Mouse (Mus musculus) right cerebral cortex, postnatal 36 days (tissue): Measurements from ENCODE around the gene Slc51a.
A peak's percentile ranks its signal among the peaks of the same experiment; 100 is the strongest.

Experiments used
- DNase-seq, 2 experiments: peaks; one replicate each; pipeline ENCODE4 v3.0.0; 2022; ENCODE audit warnings: low spot score in 2 of 2, mixed read lengths in 1 of 2

Slc51a gene

GRCm38 (mm10) chr16:32487234-32488111 lies at the start of gene Slc51a:
Slc51a (minus strand) TSS chr16:32487879.
- DNase-seq = no peak

DNA sequence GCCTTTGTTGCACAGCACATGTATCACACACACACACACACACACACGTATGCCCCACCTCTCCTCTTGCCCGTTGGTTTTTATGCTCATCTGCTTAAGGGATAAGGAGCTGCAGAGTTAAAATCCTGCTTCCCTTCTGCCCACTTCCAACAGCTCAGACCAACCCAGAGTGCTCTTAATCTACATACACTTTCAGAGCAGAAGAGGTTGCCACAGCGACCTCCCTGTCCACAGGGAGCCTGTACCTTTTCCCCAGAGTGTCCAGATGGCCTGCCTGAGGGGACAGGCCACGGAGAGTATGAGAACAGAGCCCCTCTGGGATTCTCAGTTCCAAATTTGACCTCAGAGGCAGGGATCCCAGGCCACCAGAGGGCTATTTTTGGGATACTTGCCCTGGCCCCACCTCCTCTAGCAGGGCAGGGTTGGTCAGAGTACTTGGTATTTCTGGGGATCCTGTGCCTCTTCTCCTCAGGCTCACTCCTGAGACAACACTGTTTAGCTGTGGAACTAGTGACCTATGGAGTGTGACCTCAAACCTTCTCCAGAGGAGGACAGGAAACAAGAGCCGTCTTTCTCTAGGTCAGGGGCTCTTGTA lies 47.6 kb upstream of the Slc51a start:
- no peak for DNase-seq

DNA sequence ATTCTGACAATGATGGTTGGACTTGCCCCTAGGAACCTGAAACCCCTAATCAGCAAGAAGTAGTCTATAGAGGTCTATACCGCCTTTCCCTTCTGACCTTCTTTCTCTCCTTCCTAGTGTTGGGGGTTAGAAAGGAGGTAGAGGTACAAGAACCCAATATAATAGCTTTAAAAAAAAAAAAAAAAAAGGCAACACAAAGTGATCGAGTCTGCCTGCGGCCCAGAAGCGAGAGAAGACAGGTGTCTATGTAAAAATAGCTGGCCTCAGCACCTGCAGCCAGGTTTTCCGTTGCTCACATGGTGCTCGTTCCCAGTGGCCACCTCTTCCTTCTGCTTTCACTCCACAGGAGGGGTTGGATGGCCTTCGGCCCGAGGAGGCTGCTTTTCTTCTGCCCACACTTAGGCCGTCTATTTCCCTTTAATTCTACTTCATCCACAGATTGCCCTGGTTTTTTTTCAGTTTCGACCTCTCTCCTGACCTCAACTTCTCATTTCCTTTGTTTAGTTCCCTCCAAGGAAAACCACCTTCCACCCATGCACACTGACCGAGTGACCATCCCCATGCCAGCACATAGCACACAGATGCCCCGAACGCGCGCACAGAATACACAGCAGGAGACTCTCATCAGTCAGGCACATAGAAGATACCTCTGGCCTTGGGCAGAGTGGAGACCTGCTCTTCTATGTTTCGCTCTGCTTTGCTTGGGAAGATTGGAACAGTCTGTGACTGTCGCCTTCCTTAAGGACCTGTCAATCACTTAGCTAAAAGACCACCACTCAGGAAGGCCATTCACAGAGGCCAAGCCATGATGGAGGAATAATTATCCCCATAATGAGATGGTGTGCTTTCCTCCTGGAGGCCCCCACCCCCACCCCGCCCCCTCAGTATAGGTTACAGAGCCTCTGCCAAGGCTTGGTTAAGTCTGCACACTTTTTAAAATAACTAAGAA lies 45.5 kb upstream of the Slc51a start:
- DNase-seq = no peak

DNA sequence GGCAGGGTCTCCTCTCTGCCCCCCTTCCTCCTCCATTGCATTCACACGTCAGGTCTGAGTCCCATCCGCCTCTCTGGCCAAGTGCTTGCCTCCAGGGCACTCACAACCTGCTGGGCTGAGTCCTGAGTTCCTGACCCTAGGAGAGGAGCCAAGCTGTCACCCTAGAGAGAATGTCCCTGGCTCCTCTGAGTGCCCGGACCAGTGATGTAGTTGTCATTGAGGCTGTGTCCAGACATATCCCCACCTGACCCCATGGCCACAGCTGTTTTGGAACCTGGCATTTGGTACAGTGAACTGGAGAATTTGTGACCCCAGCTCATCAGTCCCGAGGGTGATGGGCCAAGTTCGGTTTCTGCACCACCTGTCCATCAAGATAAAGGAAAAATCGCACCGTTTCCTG lies 39.2 kb upstream of the Slc51a start:
- no peak for DNase-seq

- no peak for DNase-seq
These were observed 36.6 kb upstream of the Slc51a start for GRCm38 (mm10) chr16:32524244-32524615.

GRCm38 (mm10) chr16:32523462-32524243 lies 36.0 kb upstream of the Slc51a start:
- DNase-seq = no peak

- DNase-seq = no peak
These were observed 35.0 kb upstream of the Slc51a start for GRCm38 (mm10) chr16:32522578-32523194.

DNA sequence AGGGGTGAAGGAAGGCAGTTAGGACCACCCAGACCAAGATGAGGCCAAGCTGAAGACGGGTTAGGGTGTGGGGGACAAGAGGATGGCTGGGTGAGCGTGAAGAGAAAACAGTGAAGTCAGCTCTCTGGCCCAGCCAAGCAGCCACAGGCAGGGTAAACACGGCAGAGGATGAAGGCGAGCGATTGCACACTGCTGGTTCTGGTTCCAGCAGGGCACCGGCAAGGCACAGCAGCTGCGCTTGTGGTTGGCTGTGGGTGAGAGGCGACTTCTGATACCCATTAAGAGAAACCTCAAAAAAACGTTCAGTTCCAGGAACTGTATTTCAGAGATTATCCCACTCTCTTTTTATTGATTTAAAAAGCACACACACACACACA lies 32.7 kb upstream of the Slc51a start:
- no peak for DNase-seq

GRCm38 (mm10) chr16:32519656-32520371 lies 32.1 kb upstream of the Slc51a start:
- DNase-seq = no peak

- DNase-seq = no peak
These were observed 30.3 kb upstream of the Slc51a start for GRCm38 (mm10) chr16:32517785-32518481.

GRCm38 (mm10) chr16:32516006-32516962 lies 28.6 kb upstream of the Slc51a start:
- peak; percentile 83 to 86 for DNase-seq

DNA sequence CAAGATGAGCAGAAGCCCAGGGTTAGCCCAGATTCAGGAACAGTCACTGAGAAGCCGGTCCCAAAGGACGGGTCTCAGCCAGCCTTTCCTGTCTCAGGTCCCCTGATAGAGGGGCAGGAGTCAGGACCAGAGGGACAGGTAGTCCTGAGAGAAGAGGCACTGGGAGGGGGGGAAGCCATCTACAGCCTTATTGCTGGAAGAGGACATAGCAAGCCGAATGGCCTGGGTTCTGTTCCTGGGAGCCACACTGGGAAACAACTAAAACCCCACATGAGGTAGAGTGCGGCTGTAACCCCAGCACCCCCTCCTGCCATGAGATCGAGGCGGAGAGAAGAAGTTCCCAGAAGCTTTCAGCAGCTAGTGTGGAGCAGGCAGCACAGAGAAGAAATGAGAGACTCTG lies 26.3 kb upstream of the Slc51a start:
- DNase-seq = no peak

DNA sequence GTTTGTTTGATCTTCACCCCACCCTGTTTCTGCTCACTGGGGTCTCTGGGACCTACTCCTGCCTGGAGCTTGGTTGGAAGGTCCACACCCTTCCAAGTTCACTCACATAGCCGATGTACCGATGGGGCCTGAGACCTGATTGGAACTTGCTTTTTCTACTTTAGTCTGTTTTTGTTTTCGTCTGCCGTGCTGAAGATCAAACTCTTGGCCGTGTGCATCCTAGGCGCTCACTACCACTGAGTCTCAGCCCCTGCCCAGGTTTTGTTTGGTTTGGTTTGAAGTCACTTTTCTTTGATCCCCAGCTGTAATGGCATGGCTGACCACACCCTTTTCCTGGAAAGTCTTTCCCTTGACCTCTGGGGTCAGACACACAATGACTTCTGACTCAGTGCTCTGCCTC lies 25.7 kb upstream of the Slc51a start:
- no peak for DNase-seq

DNA sequence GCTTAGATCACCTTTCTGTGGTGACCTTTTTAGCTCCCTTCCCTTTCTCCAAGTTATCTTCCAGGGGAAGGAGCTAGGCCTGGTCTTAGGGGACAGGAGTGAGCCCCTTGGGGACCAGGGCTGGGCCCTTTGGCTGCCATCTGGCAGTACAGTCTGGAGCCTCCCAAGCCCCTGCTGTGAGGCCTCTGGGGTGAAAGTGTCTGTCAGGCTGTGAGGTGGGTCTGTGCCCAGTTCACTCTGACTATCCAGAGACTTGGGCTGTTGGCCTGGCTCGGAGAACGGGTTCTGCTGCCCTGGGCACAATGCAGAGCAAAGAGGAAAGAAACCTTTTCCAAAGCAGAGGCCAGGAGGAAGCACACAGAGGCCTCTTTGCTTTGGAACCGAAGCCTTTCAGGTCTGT lies 25.2 kb upstream of the Slc51a start:
- no peak for DNase-seq

- no peak for DNase-seq
These were observed 24.3 kb upstream of the Slc51a start for GRCm38 (mm10) chr16:32511827-32512490.

- no peak for DNase-seq
These were observed 23.7 kb upstream of the Slc51a start for GRCm38 (mm10) chr16:32511338-32511734.

DNA sequence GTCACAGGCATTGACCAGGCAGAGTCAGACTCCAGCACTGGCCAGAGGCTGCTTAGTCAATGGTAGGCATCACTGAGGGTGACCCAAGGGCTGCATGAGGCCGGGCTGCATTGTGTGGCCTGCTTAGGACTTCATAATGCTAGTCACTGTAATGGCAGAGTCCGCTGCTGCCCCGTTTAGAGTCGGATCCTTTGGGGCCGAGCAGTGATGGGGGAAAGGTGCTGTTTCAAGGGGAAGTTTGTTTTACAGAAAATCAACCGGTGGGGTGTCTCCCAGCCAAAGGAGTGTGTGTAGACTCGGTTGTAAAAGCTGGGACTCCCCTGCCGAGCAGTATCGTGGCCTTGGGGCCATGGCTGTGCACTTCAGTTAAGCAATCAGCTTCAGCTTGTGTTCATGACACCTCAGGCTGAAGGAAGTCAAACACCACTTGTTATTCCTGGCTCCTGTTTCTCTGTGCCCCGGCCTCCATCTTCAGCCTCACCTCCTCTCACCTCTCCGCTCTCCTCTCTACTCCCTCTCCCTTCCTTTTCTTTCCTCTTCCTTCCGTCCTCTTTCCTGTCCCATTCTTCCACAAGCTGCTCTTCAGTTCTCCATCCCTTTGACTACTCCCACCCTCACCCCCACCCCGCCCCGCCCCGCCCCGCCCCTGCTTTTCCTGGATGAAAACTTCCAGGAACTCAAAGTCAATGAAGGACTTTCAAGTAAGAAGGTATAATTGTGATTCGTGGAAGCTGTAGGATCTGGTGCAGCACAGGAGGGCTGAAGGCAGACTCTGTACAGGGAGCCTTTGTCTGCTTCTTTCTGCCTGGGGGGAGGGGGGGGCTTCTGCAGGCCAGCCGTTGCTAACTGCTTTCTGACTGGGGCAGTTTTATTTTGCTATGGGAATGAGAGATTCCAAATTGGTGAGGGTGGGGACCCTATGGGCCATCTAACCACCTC lies 23.0 kb upstream of the Slc51a start:
- no peak for DNase-seq
